Mouse (Mus musculus) embryonic facial prominence, embryonic 12.5 days (tissue): ENCODE measurements around the gene Lhx3. TPM values are rescaled to one million over a fixed set of nuclear protein-coding genes. Genes with fewer than 3 reads are reported as not detected.

Source experiments
- ATAC-seq: fragments of 200-750 bp; cut with Nextera tagmentation; 2 replicates; pipeline ENCODE4 v1.8.0; 2017; ENCODE audit not compliant: insufficient number of reproducible peaks, insufficient read depth, low FRiP score, low TSS enrichment
- H3K27ac ChIP-seq: fragments of 300-500 bp; sonication (generic); 2 replicates; pipeline ENCODE4 v1.5.1; 2016; ENCODE audit warnings: mild to moderate bottlenecking
- H3K27me3 ChIP-seq: fragments of 300-500 bp; sonication (generic); 2 replicates; pipeline ENCODE4 v1.6.1; 2016; ENCODE audit warnings: mild to moderate bottlenecking, moderate library complexity
- H3K36me3 ChIP-seq: fragments of 300-500 bp; sonication (generic); 2 replicates; pipeline ENCODE4 v1.6.1; 2016; ENCODE audit warnings: mild to moderate bottlenecking
- H3K4me1 ChIP-seq: fragments of 300-500 bp; sonication (generic); 2 replicates; pipeline ENCODE4 v1.6.1; 2016
- H3K4me2 ChIP-seq: fragments of 300-500 bp; sonication (generic); replicated peaks from 2 replicates; pipeline ENCODE4 v1.6.1; 2016; ENCODE audit warnings: mild to moderate bottlenecking, moderate library complexity
- H3K4me3 ChIP-seq: fragments of 300-500 bp; sonication (generic); 2 replicates; pipeline ENCODE4 v1.5.1; 2016; ENCODE audit warnings: mild to moderate bottlenecking
- H3K9ac ChIP-seq: fragments of 300-500 bp; sonication (generic); 2 replicates; pipeline ENCODE4 v1.6.1; 2016; ENCODE audit warnings: mild to moderate bottlenecking, moderate library complexity
- H3K9me3 ChIP-seq: fragments of 300-500 bp; sonication (generic); 2 replicates; pipeline ENCODE4 v1.6.1; 2016; ENCODE audit warnings: mild to moderate bottlenecking, moderate library complexity
- WGBS: fragments of 180-500 bp; shearing (Covaris S2); methylation state at CpG from one replicate; pipeline ENCODE4 v1.1.7; 2016; 5-methylcytosine and 5-hydroxymethylcytosine counted together
- polyA plus RNA-seq: library from polyadenylated mRNA; unstranded; fragments of >200 nt; fragmentation: Nextera tagmentation; extraction: Ambion mirVana; gene quantifications from 2 replicates; pipeline ENCODE4 v1.2.1, GENCODE M21; 2016

Lhx3 gene
- polyA plus RNA-seq, 1 experiment from 2014 or later = 1.3 TPM

- Histone ChIP-seq H3K27me3 (no peaks in the 10 kb centered on the region), H3K9me3 (no peaks in the 10 kb centered on the region), H3K9ac (no peak overlapping the region), H3K4me1 (peaks cover 6% of the 10 kb centered on the region; the same call in 1 of the 2 replicates), H3K36me3 (no peaks in the 10 kb centered on the region), H3K4me2 (no peak overlapping the region), H3K4me3 (no peak overlapping the region), H3K27ac (no peak overlapping the region)
- WGBS = 68% methylated on average over 3 of the region's 3 CpGs
- no peak for ATAC-seq
Observed at GRCm38 (mm10) chr2:26166890-26167289, 41.2 kb downstream of the Lhx3 start.

DNA sequence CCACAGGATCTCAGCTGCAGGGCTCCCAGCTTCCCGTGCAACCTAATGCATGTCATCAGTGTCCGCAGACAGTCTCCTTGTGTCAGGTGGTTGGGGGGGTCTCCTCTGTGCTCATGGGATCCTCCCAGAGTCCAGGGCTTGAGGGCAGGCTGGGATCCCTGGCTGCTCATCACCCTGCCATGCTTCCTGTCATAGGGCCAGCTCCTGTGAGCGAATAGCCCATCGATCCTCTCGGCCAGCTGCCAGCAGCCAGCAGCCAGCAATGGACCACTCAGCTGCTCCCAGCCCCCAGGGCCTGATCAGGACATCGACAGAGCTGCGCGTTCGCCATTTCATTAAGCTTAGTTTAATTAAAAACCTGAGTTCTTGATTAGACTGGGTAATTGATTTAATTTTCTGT, 50.0 kb downstream of the Lhx3 start:
- no peak overlapping the region for H3K4me2 ChIP-seq
- no peak for ATAC-seq
- WGBS = 86% methylated on average over 9 of the region's 9 CpGs
- H3K36me3 ChIP-seq = no peaks in the 10 kb centered on the region
- H3K4me1 ChIP-seq = no peaks in the 10 kb centered on the region
- no peak overlapping the region for H3K4me3 ChIP-seq
- H3K27ac ChIP-seq = no peak overlapping the region
- H3K9ac ChIP-seq = no peak overlapping the region
- no peaks in the 10 kb centered on the region for H3K9me3 ChIP-seq
- no peaks in the 10 kb centered on the region for H3K27me3 ChIP-seq

DNA sequence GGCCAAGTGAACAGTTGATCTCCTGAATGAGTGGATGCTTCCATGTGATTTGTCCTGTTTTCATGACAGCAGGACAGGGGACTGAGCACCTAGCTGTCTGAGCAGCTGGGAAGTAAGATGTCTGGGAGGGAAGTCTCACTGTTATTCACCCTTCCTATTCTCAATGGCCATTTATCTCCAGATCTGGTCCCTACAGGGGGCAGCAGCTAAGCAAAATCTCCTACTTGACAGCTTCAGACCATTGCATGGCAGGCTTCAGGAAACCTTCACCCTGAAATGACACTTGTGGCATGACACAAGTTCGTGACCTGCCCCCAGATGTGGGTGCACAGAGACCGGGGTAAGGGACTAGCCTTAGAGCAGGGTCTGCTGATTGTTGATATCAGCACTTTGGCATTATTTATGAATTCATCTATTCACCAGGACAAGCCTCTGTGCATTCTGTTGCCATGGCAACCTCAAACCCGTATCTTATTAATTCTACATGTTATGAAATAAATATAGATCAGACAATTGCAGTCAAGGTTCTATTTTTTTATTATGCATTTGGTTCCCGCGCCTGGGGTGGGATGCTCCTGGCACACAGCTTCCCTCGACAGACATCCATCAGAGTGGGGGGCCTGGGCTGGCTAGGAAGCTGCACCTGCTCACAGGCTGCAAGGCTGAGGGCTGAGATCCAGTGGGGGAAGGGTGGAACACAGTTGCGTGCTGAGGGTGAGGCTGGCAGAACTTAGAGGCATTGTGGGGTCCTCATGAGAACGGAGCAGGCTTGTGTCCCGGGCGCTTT, 51.7 kb downstream of the Lhx3 start:
- H3K4me1 ChIP-seq = no peaks in the 10 kb centered on the region
- 70% methylated on average over 10 of the region's 10 CpGs for WGBS
- no peak overlapping the region for H3K4me3 ChIP-seq
- H3K27ac ChIP-seq = no peak overlapping the region
- H3K4me2 ChIP-seq = no peak overlapping the region
- no peak for ATAC-seq
- no peaks in the 10 kb centered on the region for H3K36me3 ChIP-seq
- H3K9me3 ChIP-seq = no peaks in the 10 kb centered on the region
- no peaks in the 10 kb centered on the region for H3K27me3 ChIP-seq
- H3K9ac ChIP-seq = no peak overlapping the region

DNA sequence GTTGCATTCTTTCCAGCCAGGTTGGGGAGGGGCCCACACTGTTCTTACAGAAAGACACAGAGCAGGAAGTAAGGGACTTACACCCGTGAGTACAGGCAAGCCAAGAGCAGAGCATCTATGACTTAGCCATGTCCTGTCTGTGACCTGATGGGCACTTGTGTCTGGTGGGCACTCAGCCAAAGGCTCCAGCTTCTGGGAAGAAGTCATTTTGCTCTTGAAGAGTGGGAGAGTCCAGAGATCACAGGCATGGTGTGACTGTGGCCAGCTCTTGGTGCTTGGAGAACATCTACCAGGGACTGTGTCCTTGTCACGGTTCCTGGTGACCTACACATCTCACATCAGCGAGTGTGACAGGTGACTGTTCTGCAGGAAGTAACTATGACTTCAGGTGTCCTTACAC, 52.4 kb downstream of the Lhx3 start:
- Histone ChIP-seq H3K9me3 (no peaks in the 10 kb centered on the region), H3K4me3 (no peak overlapping the region), H3K4me2 (no peak overlapping the region), H3K4me1 (no peaks in the 10 kb centered on the region), H3K27ac (no peak overlapping the region), H3K9ac (no peak overlapping the region), H3K36me3 (no peaks in the 10 kb centered on the region), H3K27me3 (no peaks in the 10 kb centered on the region)
- no peak for ATAC-seq
- WGBS = 69% methylated on average over 3 of the region's 3 CpGs

GRCm38 (mm10) chr2:26154586-26154985, 53.5 kb downstream of the Lhx3 start:
- no peak overlapping the region for H3K4me3 ChIP-seq
- no peak overlapping the region for H3K27ac ChIP-seq
- WGBS = 74% methylated on average over 5 of the region's 5 CpGs
- H3K9me3 ChIP-seq = no peaks in the 10 kb centered on the region
- H3K4me2 ChIP-seq = no peak overlapping the region
- ATAC-seq = no peak
- no peak overlapping the region for H3K9ac ChIP-seq
- H3K36me3 ChIP-seq = no peaks in the 10 kb centered on the region
- H3K4me1 ChIP-seq = no peaks in the 10 kb centered on the region
- H3K27me3 ChIP-seq = no peaks in the 10 kb centered on the region

GRCm38 (mm10) chr2:26153909-26154340, 54.2 kb downstream of the Lhx3 start:
- 0 out of 2 replicates have a peak, but pooled peaks have one; percentile 29 for ATAC-seq
- no peak overlapping the region for H3K9ac ChIP-seq
- no peaks in the 10 kb centered on the region for H3K27me3 ChIP-seq
- 4% methylated on average over 4 of the region's 4 CpGs for WGBS
- no peaks in the 10 kb centered on the region for H3K36me3 ChIP-seq
- no peak overlapping the region for H3K4me2 ChIP-seq
- H3K4me3 ChIP-seq = no peak overlapping the region
- H3K9me3 ChIP-seq = no peaks in the 10 kb centered on the region
- no peak overlapping the region for H3K27ac ChIP-seq
- no peaks in the 10 kb centered on the region for H3K4me1 ChIP-seq

- WGBS = 36% methylated on average over 4 of the region's 4 CpGs
- H3K36me3 ChIP-seq = no peaks in the 10 kb centered on the region
- H3K4me2 ChIP-seq = no peak overlapping the region
- H3K9me3 ChIP-seq = no peaks in the 10 kb centered on the region
- no peaks in the 10 kb centered on the region for H3K4me1 ChIP-seq
- no peak for ATAC-seq
- H3K27ac ChIP-seq = no peak overlapping the region
- no peak overlapping the region for H3K4me3 ChIP-seq
- H3K9ac ChIP-seq = no peak overlapping the region
- H3K27me3 ChIP-seq = no peaks in the 10 kb centered on the region
Observed at GRCm38 (mm10) chr2:26153295-26153694, 54.8 kb downstream of the Lhx3 start.

Other genes with a start within 250 kb of the Lhx3 start
- gene Camsap1, start 225.0 kb downstream of the Lhx3 start, polyA plus RNA-seq = 38.0 and 40.0 TPM in 2 replicates
- 106 and 109 TPM in 2 replicates for gene Ubac1, start 186.5 kb downstream of the Lhx3 start, polyA plus RNA-seq
- 6.8 and 7.7 TPM in 2 replicates for gene Nacc2, start 85.1 kb downstream of the Lhx3 start, polyA plus RNA-seq
- 17.9 and 19.5 TPM in 2 replicates for gene Qsox2, start 29.2 kb upstream of the Lhx3 start, polyA plus RNA-seq
- 0.08 and 0.18 TPM in 2 replicates for gene Ccdc187, start 86.3 kb upstream of the Lhx3 start, polyA plus RNA-seq
- gene Gpsm1, start 107.2 kb upstream of the Lhx3 start, polyA plus RNA-seq = 82.6 and 91.1 TPM in 2 replicates
- 31.8 and 33.1 TPM in 2 replicates for gene Dnlz, start 143.8 kb upstream of the Lhx3 start, polyA plus RNA-seq
- 0.87 and 0.97 TPM in 2 replicates for gene Card9, start 152.6 kb upstream of the Lhx3 start, polyA plus RNA-seq
- gene Snapc4, start 172.4 kb upstream of the Lhx3 start, polyA plus RNA-seq = 39.2 and 42.7 TPM in 2 replicates
- 184 and 188 TPM in 2 replicates for gene Entr1, start 181.0 kb upstream of the Lhx3 start, polyA plus RNA-seq
- gene Pmpca, start 181.1 kb upstream of the Lhx3 start, polyA plus RNA-seq = 108 and 112 TPM in 2 replicates
- 30.1 and 31.5 TPM in 2 replicates for gene Inpp5e, start 200.9 kb upstream of the Lhx3 start, polyA plus RNA-seq
- gene Sec16a, start 236.9 kb upstream of the Lhx3 start, polyA plus RNA-seq = 26.2 and 28.3 TPM in 2 replicates